Mouse (Mus musculus) MN1 (cell line): ENCODE results near the gene Plekhg1.

ENCODE experiments used
- DNase-seq: peaks from one replicate; pipeline ENCODE4 v3.0.0-alpha.2; 2016; ENCODE audit warnings: low spot score

The Plekhg1 gene

DNA sequence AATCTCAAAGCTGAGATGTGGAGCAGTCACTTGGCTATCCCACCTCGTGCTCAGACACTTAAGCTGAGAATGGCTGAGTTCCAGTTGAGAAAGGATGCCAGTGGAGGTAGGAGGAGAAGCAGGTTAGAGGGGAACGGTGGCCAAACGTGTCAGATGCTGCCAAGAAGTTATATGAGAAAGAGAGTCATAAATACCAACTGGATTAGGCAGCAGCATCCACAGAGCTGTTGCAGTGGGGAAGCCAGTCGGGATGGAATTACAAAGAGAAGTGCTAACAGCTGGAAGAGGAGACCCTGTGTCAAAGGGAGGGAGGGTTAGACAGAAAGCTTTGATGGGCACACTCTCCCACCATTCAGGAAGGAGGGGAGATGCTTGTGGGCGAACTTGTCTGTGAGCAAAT, 89.3 kb downstream of the Plekhg1 start:
- DNase-seq: no peak

- no peak for DNase-seq
Measured at GRCm38 (mm10) chr10:3830618-3831017, 90.5 kb downstream of the Plekhg1 start.

DNA sequence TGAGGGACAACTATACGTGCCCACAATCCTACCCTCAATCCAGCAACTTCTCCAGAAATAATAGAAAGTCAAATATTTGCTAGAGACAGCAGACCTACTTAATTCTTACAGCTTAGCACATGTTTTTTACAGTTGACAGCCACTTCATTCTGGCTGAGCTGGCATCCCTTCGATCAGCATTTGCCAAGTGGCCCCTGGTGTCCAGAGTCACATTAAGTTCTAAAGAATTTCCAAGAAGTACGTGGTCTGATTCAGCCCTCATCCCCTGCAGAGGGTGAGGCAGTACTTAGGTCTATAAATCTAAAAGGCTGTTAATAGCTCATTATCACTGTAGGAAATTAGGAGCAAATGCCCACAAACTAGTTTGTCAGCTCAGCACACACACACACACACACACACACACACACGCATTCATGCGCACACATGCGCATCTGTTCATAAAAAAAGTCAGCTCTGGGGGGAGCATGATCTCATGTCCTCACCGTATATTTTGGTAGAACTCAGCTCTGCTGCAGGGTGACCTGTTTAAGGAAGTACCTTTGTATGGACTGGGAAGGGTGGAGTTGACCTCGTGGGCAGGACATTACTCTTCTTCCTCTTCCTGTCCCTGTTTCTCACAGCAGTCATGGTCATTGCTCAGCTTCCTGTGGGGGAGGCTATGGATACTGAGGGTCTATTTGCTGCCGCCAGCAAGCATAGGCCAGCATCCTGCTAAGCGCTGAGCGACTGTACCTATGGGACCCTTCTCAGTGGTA, 91.6 kb downstream of the Plekhg1 start:
- DNase-seq: no peak

DNA sequence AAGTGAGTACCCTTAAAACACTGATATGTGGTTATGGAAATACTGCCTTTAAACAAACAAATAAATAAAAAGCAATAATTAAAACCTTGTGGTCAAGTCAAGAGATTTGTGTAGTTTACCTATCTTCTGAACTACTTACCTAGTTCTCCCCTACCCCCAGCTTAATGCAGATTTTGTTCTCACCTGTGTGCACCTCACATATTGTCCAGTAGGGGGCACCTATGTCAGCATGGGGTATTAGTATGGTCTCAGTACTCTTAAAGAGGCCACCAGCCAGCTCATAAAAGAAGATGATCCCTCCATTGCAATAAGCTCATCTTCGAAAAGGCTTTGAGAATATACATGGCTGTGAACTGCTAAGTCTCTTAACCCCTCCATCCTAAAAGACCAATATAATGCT, 93.9 kb downstream of the Plekhg1 start:
- DNase-seq: no peak

GRCm38 (mm10) chr10:3834678-3835077, 94.5 kb downstream of the Plekhg1 start:
- no peak for DNase-seq

DNA sequence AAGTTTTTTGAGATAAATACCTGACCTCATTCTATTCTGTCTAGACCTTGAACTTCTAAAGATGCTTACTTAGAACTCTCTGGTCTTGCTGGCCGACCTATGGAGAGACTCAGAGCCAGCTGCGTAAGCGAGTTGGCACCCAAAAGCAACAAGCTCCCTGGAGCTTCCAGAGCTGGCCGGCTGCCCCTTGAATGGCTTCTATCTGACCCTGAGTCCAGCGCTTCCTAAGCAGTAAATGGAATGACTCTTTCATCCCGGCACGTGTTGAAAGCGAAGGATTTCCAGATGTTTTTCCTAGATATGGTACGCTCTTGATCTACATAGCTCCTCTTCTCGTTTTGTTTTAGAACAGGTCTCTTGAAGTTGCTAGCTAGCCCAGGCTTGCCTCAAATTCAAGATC, 95.5 kb downstream of the Plekhg1 start:
- no peak for DNase-seq

DNA sequence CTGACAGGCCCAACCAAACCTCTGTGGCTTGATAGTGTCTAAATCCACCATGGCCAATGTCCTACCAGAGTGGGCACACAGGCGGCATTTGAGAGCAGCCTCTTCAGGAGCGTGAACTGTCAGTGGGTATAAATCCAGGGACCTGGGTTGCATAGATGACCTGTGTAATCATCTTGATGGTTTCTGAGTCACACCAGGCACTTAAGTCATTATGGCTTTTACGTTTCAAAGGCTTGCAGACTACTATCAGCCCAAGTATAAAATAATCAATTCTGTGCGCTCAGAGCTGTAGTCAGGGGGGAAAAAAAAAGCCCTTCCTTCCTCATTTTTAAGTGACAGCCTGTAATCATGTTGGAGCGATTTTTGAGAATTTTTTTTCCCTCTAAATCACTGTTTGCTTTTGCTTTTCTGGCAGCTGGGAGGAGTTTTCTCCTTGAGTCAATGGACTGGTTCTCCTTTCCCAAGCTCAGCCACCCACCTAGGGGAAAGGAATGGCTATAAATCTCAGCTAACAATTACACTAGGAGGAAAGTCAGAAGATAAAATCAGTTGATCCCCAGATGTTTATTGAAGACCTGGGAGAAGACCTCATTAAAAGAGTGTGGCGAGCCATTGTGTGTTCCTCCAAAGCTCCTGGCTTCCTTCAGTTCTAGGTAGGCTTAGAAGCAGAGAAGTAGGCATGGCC, 99.7 kb downstream of the Plekhg1 start:
- peak; percentile 19 for DNase-seq

- DNase-seq: no peak
Measured at GRCm38 (mm10) chr10:3844430-3844829, 104.3 kb downstream of the Plekhg1 start.

DNA sequence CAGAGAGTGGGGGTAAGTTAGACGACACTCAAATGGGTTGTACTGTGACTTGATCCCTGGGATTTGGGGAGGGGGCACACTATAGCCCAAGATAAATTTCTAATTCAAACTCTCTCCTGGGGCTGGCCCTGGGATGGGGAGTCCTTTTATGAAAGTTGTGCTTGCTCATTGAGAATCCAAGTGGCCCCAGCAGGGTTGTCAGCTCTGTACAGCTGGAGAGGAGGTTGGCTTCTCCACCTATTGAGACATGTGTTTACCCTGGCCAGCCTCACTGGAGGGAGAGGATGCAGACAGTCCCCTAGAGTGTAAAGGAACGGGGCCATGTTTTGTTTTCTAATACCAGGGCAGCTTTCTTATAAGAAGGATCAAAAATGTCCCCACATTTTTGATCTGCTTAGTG, 106.9 kb downstream of the Plekhg1 start:
- no peak for DNase-seq

DNA sequence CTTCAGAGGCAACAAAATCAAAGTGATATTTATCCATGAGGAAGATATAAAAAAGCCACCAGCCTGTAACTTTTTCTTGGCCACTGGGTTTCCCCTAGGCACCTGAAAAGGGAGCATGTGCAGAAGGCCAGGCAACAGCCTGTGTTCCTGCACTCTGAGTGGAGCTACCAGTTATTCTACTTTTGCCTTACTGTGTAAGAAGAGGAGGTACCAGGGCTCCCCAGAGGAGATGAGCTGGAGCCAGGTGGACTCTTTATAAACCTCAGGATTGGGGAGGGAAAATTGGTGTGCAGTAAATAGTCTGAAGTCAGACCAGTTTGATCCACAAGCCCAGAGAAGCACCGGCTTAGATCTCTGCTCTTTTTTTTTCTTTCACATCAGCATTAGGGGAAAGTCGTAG, 111.3 kb downstream of the Plekhg1 start:
- no peak for DNase-seq

DNA sequence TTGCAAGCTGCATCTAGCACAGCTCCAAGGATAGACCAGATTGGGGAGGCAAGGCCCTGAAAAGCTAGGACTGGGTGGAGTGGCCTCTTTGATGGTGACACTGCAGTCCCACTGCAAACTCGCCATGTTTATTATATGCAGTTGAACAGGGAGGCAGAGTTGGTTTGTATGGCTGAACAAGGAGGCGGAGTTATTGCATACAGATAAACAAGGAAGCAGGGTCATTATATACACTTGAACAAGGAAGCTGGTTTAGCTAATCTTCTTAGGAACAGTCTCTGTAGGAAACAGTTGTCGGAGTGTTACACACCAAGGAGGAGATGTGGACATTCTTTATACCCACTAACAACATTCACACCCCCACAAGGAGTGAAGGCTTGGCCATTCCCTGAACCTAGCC, 112.6 kb downstream of the Plekhg1 start:
- no peak for DNase-seq

DNA sequence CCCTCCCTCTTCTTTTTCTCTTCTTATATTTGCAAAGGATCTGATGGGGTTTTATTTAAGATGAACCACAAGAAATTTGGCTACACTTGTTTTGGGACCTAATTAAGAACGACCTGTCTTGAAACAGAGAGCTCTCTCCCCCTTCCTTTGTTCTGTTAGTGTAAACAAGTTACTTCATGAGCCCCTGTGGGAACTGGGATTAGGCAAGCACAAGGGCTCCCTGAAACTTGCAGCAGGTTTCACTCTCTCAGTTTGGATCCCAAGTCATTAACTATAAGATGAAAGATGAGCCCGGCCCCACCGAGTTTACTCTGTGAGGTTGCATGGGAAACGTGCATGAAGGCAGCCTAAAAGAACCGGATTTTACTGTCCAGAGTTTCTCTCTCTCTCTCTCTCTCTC, 117.7 kb downstream of the Plekhg1 start:
- no peak for DNase-seq

DNA sequence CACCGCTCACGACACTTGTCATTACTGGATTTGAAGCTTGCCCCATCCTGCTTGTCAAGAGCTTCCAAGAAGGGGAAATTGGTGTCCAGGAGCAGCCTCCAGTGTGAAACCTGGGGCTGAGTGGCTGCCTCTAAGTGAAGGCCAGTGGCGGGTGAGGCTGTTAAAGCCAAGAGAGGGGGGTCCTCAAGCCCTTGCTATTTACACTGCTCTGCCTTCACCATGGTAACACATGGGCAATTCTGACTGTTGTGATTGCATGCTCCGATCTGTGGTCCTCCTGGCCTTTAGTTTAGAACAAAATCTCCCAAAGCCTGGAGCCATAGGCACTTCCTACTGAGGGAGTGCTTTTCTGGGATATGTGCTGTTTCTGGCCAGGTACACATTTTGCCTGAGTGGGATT, 118.3 kb downstream of the Plekhg1 start:
- no peak for DNase-seq

GRCm38 (mm10) chr10:3858961-3859714, 119.0 kb downstream of the Plekhg1 start:
- DNase-seq: no peak

DNA sequence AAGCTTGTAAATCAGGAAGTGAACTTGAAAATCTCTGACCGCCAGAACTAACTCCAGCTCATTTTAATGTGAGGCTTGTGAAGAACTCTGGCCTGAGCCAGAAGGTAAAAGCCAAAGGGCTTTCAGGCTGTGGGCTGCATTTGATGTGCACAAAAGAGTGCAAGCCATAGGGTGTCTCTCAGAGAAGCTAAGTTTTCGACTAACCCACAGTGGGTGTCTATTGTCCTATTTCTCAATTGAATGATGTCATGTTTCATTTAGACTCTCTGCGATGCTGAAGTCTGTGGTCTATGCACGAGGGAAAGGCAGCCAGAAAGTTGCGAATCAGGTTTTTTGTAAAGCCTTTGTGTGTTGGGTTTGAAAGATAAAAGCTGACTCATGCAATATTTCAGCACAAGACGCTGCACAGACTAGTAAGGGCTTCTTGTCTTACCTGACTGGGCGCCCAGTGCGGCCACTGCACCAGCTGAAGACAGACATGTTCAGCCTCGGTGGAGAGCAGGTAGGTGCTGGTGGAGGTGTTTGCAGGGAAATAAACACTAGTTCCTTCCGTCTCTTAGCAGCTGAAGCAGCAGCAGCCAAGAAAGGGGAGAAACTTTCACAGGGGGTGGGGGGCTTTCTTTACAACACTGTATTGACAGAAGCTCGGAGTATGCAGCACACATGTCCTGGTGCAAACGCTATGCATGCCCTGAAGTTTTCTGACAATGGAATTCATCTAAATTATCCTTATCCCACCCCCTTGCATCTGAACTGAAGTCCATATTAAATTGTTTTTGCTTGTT, 123.4 kb downstream of the Plekhg1 start:
- no peak for DNase-seq

DNA sequence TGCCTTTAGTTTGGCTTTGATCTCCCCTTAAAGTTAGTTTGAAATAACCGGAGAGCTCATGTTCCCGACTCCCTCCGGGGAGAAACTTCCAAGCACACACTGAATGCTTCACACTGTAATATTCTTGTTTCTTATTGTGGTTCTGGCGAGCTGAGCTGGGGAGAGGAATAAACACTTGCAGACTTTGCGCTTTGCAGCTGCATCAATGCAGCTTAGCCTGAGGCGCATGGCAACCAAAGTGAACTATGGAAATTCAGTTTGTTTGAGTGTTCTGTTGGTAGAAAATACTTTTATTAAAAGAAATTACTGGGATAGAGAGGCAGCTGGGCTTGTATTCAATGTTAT, 124.0 kb downstream of the Plekhg1 start:
- no peak for DNase-seq

GRCm38 (mm10) chr10:3867298-3867697, 127.1 kb downstream of the Plekhg1 start:
- no peak for DNase-seq

GRCm38 (mm10) chr10:3870828-3871227, 130.7 kb downstream of the Plekhg1 start:
- no peak for DNase-seq

GRCm38 (mm10) chr10:3873467-3873866, 133.3 kb downstream of the Plekhg1 start:
- no peak for DNase-seq

- DNase-seq: no peak
Measured at GRCm38 (mm10) chr10:3877852-3878535, 137.8 kb downstream of the Plekhg1 start.

DNA sequence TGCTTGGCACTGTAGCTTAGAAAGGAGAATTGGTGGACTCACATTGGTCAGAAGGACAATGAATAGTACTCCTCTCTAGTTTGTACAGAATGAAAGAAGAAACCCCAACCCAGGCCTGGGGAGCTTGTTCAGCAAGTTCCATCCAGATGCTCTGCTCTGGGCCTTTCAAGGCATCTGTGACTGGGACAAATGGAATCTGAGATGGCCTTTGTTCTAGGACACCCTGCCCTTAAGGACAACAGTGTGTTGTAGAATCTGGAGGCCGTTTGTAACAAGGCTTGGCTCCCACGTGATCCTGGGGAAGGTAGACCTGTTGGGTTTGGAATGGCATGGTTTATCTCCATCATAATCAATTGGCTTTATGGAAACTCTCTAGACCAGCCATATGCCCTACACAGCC, 141.0 kb downstream of the Plekhg1 start:
- DNase-seq: no peak

GRCm38 (mm10) chr10:3888510-3888909, 148.3 kb downstream of the Plekhg1 start:
- no peak for DNase-seq
